Mouse (Mus musculus) layer of hippocampus, postnatal 10 days (tissue): Measurements from ENCODE around the gene Btrc. TPM values are rescaled to one million over a fixed set of nuclear protein-coding genes. Genes with fewer than 3 reads are reported as not detected.

Experiments
- DNase-seq, 2 experiments: peaks; one replicate each; pipeline ENCODE4 v3.0.0; 2021; ENCODE audit warnings: low spot score in 2 of 2
- total RNA-seq, 2 experiments: library from RNA; stranded (reverse); gene quantifications; 2 replicates each; pipeline ENCODE4 v1.2.3; 2021

Btrc gene
- total RNA-seq, 2 experiments from 2014 or later = 79.1 to 87.1 TPM

DNA sequence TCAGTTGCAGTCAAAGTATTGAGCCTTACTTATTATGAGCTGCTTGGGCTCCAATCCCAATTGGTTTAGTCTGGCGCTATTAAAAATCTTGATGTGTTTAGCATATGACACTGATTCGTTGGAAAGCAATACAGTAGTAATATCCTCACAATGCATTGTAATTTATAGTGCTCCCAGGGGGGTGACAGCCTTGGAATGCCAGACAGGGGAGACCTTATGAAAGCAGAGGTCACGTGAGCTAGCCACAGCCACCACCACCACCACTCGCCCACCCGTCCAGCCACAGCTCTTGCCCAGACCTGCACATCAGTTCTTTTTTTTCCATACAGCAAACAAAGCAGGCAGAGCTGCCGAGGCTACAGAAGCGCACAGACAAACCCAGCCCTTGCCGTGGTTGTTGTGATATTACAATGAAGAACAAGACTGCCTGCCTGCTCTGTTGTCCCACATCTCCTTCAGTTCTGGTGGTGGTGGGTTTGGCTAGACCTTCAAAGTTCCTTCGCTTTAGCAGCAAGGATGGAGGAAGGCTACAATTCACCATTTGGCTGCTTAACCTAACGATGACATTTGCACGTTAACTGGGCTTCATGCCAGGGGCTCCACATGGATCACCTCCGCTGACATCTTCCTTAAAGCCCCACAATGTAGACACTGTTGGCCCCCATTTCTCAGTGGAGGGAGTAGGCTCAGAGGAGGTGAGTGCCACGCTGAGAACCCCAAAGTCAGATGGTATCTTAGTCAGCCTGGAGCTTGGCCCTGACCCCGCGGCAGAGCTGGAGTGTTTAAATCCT is 202.6 kb downstream of the Btrc start:
- no peak for DNase-seq

DNA sequence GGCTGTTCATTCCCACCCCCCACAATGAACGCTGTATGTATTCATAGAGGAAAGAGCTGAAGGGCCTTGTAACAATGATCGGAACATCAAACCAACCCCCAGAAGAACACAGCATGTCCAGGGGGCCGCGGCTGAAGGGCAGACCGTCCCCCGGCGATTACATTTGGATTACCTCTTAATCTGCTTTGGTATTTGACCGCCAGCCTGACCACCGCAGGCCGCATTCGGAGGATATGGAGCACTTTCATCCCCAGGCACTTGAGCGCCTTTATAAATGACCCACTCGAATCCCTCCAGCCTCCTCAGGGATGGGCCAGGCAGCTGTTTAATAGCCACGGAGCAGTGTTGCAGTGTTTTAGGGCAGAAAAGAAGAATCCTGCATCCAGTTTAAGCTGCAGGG is 203.8 kb downstream of the Btrc start:
- DNase-seq = no peak

DNA sequence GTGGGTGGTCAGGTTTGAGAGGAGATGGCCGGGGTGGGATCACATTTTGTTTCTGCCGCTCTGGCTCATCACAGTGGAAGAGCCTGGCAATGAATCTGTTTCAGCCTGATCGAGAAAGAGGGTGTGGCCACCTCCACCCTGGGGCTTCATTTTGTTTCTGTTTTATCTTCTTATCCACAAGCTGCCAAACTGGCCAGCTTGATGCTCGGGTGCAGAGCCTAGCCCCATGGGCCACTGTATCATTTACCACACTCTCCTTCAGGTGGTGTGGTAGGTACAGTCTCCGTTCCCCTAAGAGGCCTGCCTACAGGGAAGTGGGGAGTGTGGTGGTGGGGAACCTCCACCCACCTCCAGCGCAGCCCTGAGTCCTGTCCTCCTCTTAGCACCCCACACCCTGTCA is 209.5 kb downstream of the Btrc start:
- DNase-seq = no peak

- peak; percentile 80 to 83 for DNase-seq
Measured at GRCm38 (mm10) chr19:45573861-45574267, 210.3 kb downstream of the Btrc start.

- DNase-seq = no peak
Measured at GRCm38 (mm10) chr19:45574339-45574898, 210.9 kb downstream of the Btrc start.

- no peak for DNase-seq
Measured at GRCm38 (mm10) chr19:45574941-45575631, 211.6 kb downstream of the Btrc start.

GRCm38 (mm10) chr19:45575632-45576001 is 212.1 kb downstream of the Btrc start:
- no peak for DNase-seq

DNA sequence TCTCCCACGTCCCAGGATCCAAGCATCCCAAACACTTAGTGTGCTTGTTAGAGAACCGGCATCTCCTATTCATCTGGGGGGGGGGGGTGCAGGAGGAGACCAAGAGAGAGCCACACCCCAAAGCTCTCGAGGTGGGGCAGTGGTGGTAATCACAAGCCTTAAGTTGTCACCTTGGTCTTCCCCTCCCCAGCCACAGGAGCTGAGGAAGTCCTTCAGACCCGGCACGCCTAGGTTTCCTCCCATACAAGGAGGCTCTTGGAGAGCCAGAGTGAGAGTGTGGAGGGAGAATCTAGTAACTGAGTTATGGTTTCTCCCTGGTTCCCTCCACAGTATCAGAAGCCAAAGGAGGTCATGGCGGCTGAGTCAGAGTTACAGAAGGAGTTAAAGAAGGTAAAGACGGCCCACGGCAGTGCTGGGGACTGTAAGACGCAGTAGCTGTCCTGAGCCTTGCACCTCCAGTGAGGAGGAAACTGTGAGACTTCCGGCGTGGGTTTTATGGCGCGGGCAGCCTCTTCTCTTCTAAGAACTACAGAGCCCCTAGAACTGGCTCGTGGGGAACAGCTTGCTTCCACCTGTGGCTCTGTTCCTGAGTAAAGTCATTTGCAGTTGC is 213.7 kb downstream of the Btrc start:
- no peak for DNase-seq

DNA sequence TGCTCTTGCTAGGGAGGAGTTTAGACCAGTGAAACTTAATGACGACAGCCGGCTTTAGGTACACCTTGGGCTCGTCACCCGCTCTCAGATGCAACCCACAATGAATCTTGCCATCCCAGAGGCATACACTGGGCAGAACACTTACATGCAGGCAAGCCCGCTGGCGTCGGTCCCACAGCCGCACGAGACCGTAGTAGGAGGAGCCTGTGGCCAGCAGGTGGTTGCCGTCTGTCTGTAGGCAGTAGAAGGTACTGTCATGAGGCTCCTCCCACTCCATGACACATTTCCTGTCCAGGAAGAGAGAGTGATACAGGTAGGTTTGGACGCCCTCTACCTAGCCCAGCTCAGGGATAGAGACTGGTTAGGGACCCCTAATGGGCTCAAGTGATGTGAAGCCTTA is 215.4 kb downstream of the Btrc start:
- no peak for DNase-seq

DNA sequence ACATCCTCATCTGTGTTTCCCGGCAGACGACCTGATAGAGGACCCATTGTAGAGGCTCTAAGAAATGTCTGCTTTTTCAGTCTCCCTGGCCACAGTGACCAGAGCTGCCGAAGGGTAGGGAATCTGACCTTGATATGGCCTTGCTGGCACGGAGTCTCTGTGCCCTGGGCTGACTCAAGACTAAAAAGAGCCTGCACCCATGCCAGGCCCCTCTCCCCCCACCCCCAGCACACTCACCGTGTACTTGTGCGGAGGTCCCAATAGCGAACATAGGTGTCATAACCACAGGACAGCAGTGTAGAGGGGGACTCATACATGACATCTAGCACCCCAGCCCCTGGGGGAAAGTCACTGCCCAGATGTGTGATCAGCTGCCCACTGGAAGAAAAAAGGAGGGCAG is 215.9 kb downstream of the Btrc start:
- no peak for DNase-seq

Other genes starting within 250 kb of the Btrc start
- gene Tlx1, start 213.1 kb upstream of the Btrc start, total RNA-seq = not detected
- not detected for gene Lbx1, start 127.9 kb upstream of the Btrc start, total RNA-seq
- gene Poll, start 196.8 kb downstream of the Btrc start, total RNA-seq = 1 to 10 TPM; 6.9 to 8.8 TPM
- 10 to 100 TPM; 55.6 to 56.4 TPM for gene Gm17018, start 196.9 kb downstream of the Btrc start, total RNA-seq